Mouse (Mus musculus) midbrain, embryonic 14.5 days (tissue): Measurements from ENCODE around the gene Slc1a2. TPM values are rescaled to one million over a fixed set of nuclear protein-coding genes. Genes with fewer than 3 reads are reported as not detected.

Source experiments
- ATAC-seq: fragments of 200-750 bp; cut with Nextera tagmentation; 2 replicates; pipeline ENCODE4 v1.8.0; 2017; ENCODE audit warnings: moderate number of reproducible peaks, moderate library complexity; ENCODE audit not compliant: low FRiP score, low TSS enrichment
- DNase-seq: peaks from one replicate; pipeline ENCODE4 v3.0.0-alpha.2; 2015
- H3K27ac ChIP-seq: fragments of 300-500 bp; sonication (generic); replicated peaks from 2 replicates; pipeline ENCODE4 v1.5.1; 2014; ENCODE audit warnings: mild to moderate bottlenecking, low read depth, low read length, moderate library complexity
- H3K27me3 ChIP-seq: fragments of 300-500 bp; sonication (generic); 2 replicates; pipeline ENCODE4 v1.6.1; 2014; ENCODE audit warnings: low read length, control low read depth, mixed read lengths; ENCODE audit not compliant: control insufficient read depth, insufficient read depth
- H3K36me3 ChIP-seq: fragments of 300-500 bp; sonication (generic); 2 replicates; pipeline ENCODE4 v1.6.1; 2014; ENCODE audit warnings: low read length, control low read depth; ENCODE audit not compliant: control insufficient read depth, insufficient read depth
- H3K4me1 ChIP-seq: fragments of 300-500 bp; sonication (generic); 2 replicates; pipeline ENCODE4 v1.6.1; 2014; ENCODE audit warnings: mild to moderate bottlenecking, antibody characterized with exemption, low read length, control low read depth; ENCODE audit not compliant: control insufficient read depth, insufficient read depth
- H3K4me2 ChIP-seq: fragments of 300-500 bp; sonication (generic); 2 replicates; pipeline ENCODE4 v1.6.1; 2014; ENCODE audit warnings: mild to moderate bottlenecking, low read length, moderate library complexity
- H3K4me3 ChIP-seq: fragments of 300-500 bp; sonication (generic); replicated peaks from 2 replicates; pipeline ENCODE4 v1.5.1; 2014; ENCODE audit warnings: low read depth, low read length
- H3K9ac ChIP-seq: fragments of 300-500 bp; sonication (generic); replicated peaks from 2 replicates; pipeline ENCODE4 v1.6.1; 2014; ENCODE audit warnings: mild to moderate bottlenecking, low read length, moderate library complexity
- H3K9me3 ChIP-seq: fragments of 300-500 bp; sonication (generic); 2 replicates; pipeline ENCODE4 v1.6.1; 2016; ENCODE audit warnings: low read length, control low read depth, mixed read lengths; ENCODE audit not compliant: control insufficient read depth
- WGBS: fragments of 180-500 bp; shearing (Covaris S2); extraction: QIAGEN DNeasy Blood & Tissue Kit; methylation state at CpG from one replicate; pipeline ENCODE4 v1.1.7; 2014; 5-methylcytosine and 5-hydroxymethylcytosine counted together
- polyA plus RNA-seq: library from polyadenylated mRNA; unstranded; fragments of >200 nt; fragmentation: Nextera tagmentation; extraction: Ambion mirVana; gene quantifications from 2 replicates; pipeline ENCODE4 v1.2.1, GENCODE M21; 2014

Gene Slc1a2
- polyA plus RNA-seq, 1 experiment from 2014 or later, result 24.0 TPM

- Histone ChIP-seq H3K36me3 (0 out of 2 replicates have a peak, but pooled peaks cover 5% of the 10 kb centered on the region), H3K4me3 (no peak overlapping the region), H3K9me3 (no peaks in the 10 kb centered on the region), H3K4me1 (peaks cover 5% of the 10 kb centered on the region; the same call in 1 of the 2 replicates), H3K27me3 (no peaks in the 10 kb centered on the region), H3K27ac (no peak overlapping the region), H3K4me2 (no peak overlapping the region), H3K9ac (no peak overlapping the region)
- DNase-seq, result no peak
- no peak for ATAC-seq
- 87% methylated on average over 2 of the region's 2 CpGs for WGBS
These were observed 91.5 kb downstream of the Slc1a2 start for GRCm38 (mm10) chr2:102749926-102750325.

GRCm38 (mm10) chr2:102751846-102752245 is 93.4 kb downstream of the Slc1a2 start:
- Histone ChIP-seq H3K9ac (no peak overlapping the region), H3K4me2 (no peak overlapping the region), H3K36me3 (peaks cover 12% of the 10 kb centered on the region; the same call in 1 of the 2 replicates), H3K9me3 (no peaks in the 10 kb centered on the region), H3K27me3 (no peaks in the 10 kb centered on the region), H3K27ac (no peak overlapping the region), H3K4me3 (no peak overlapping the region), H3K4me1 (no peaks in the 10 kb centered on the region)
- WGBS, result 74% methylated on average over 1 of the region's 1 CpGs
- DNase-seq (no peak), ATAC-seq (no peak)

- ATAC-seq (no peak), DNase-seq (no peak)
- Histone ChIP-seq H3K4me2 (no peak overlapping the region), H3K4me3 (no peak overlapping the region), H3K9me3 (no peaks in the 10 kb centered on the region), H3K36me3 (peaks cover 26% of the 10 kb centered on the region), H3K27me3 (no peaks in the 10 kb centered on the region), H3K9ac (no peak overlapping the region), H3K27ac (no peak overlapping the region), H3K4me1 (no peaks in the 10 kb centered on the region)
- WGBS, result 81% methylated on average over 5 of the region's 5 CpGs
These were observed 98.9 kb downstream of the Slc1a2 start for GRCm38 (mm10) chr2:102757241-102757860.

GRCm38 (mm10) chr2:102759479-102759878 is 101.0 kb downstream of the Slc1a2 start:
- H3K27me3 ChIP-seq, result no peaks in the 10 kb centered on the region
- ATAC-seq (no peak), DNase-seq (no peak)
- H3K27ac ChIP-seq, result no peak overlapping the region
- H3K4me3 ChIP-seq, result no peak overlapping the region
- 91% methylated on average over 5 of the region's 5 CpGs for WGBS
- no peak overlapping the region for H3K9ac ChIP-seq
- no peaks in the 10 kb centered on the region for H3K4me1 ChIP-seq
- H3K4me2 ChIP-seq, result no peak overlapping the region
- no peaks in the 10 kb centered on the region for H3K9me3 ChIP-seq
- H3K36me3 ChIP-seq, result peaks cover 35% of the 10 kb centered on the region

GRCm38 (mm10) chr2:102760284-102761072 is 102.0 kb downstream of the Slc1a2 start:
- WGBS, result 83% methylated on average over 5 of the region's 5 CpGs
- ATAC-seq, result no peak
- Histone ChIP-seq H3K27me3 (no peaks in the 10 kb centered on the region), H3K9ac (no peak overlapping the region), H3K4me3 (no peak overlapping the region), H3K4me2 (no peak overlapping the region), H3K4me1 (no peaks in the 10 kb centered on the region), H3K36me3 (peaks cover 42% of the 10 kb centered on the region), H3K27ac (no peak overlapping the region), H3K9me3 (no peaks in the 10 kb centered on the region)
- DNase-seq, result no peak

GRCm38 (mm10) chr2:102763176-102763575 is 104.7 kb downstream of the Slc1a2 start:
- Histone ChIP-seq H3K27me3 (no peaks in the 10 kb centered on the region), H3K9me3 (no peaks in the 10 kb centered on the region), H3K4me2 (no peak overlapping the region), H3K4me1 (no peaks in the 10 kb centered on the region), H3K27ac (no peak overlapping the region), H3K9ac (no peak overlapping the region), H3K4me3 (no peak overlapping the region), H3K36me3 (peaks cover 41% of the 10 kb centered on the region; the same call in 1 of the 2 replicates)
- ATAC-seq, result no peak
- DNase-seq, result no peak
- WGBS, result 97% methylated on average over 3 of the region's 3 CpGs

GRCm38 (mm10) chr2:102763991-102764390 is 105.5 kb downstream of the Slc1a2 start:
- Histone ChIP-seq H3K4me3 (no peak overlapping the region), H3K9ac (no peak overlapping the region), H3K9me3 (no peaks in the 10 kb centered on the region), H3K27me3 (no peaks in the 10 kb centered on the region), H3K4me1 (no peaks in the 10 kb centered on the region), H3K27ac (no peak overlapping the region), H3K36me3 (peaks cover 42% of the 10 kb centered on the region; the same call in 1 of the 2 replicates), H3K4me2 (no peak overlapping the region)
- WGBS, result 75% methylated on average over 2 of the region's 2 CpGs
- DNase-seq (no peak), ATAC-seq (no peak)

- Histone ChIP-seq H3K27me3 (no peaks in the 10 kb centered on the region), H3K27ac (no peak overlapping the region), H3K9me3 (no peaks in the 10 kb centered on the region), H3K36me3 (peaks cover 42% of the 10 kb centered on the region; the same call in 1 of the 2 replicates), H3K4me3 (no peak overlapping the region), H3K4me1 (no peaks in the 10 kb centered on the region), H3K9ac (no peak overlapping the region), H3K4me2 (no peak overlapping the region)
- ATAC-seq (no peak), DNase-seq (no peak)
- 89% methylated on average over 8 of the region's 8 CpGs for WGBS
These were observed 106.3 kb downstream of the Slc1a2 start for GRCm38 (mm10) chr2:102764602-102765374.
